Mouse (Mus musculus): ENCODE data around the gene Ttll8.

The Ttll8 gene

DNA sequence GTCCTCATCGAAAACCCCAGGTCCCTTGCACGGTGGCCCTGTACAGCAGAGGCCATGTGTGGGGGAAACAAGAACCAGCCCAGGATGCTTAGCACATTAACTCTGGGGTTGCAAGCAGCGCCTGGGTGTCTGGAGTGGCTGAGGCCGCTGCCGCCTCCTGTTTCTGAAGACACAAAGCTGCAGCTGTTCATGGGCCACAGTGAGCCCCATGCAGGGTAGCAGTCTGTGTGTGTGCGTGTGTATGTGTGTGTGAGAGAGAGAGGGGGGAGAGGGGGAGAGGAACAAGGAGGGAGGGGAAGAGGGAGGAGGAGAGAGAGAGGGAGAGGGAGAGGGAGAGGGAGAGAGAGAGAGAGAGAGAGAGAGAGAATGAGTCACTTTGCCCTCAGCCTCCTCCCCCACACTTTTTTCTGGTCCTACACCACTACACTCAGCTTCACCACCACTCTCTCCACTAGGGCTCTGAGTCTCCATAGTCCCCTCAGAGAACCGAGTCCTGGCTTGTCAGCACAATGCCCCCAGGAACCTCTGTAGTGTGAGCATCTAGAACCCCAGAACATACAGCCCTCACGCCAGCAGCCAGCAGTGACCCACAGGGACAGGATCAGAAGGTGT is 110.6 kb downstream of the Ttll8 start:
- intact Hi-C loops (cut with DNase I) = no loop called here

GRCm38 (mm10) chr15:88842300-88842673 is 111.9 kb downstream of the Ttll8 start:
- intact Hi-C loops (cut with DNase I) = no loop called here

GRCm38 (mm10) chr15:88841580-88842299 is 112.5 kb downstream of the Ttll8 start:
- intact Hi-C loops (cut with DNase I) = no loop called here

GRCm38 (mm10) chr15:88841160-88841559 is 113.1 kb downstream of the Ttll8 start:
- intact Hi-C loops (cut with DNase I) = no loop called here

Data from adrenal gland (tissue).